Mouse (Mus musculus): ENCODE results near the gene Tnpo1.

Tnpo1 gene

GRCm38 (mm10) chr13:98926213-98926957 is at the start of gene Tnpo1:
TSS of gene Tnpo1 (minus strand) at chr13:98926384.
- DNase-seq: peak; percentile 93

DNA sequence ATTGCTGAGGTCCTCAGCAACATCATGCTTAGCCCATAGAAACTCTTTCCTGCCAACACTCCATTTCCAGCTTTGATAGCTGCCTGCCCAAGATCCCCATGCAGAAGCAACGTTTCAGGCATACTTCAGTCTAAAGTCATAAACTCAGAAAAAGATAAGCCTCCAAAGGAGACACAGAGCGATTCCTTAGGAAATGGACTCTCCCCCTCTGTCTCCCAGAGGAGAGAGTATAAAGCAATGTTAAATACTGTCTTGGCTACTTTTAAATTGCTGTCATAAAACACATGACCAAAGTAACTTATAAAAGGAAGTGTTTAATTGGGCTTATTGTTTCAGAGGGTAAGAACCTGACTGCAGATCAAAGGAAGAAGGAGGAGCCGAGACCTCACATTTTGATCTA is 45.9 kb upstream of the Tnpo1 start:
- no peak for DNase-seq

DNA sequence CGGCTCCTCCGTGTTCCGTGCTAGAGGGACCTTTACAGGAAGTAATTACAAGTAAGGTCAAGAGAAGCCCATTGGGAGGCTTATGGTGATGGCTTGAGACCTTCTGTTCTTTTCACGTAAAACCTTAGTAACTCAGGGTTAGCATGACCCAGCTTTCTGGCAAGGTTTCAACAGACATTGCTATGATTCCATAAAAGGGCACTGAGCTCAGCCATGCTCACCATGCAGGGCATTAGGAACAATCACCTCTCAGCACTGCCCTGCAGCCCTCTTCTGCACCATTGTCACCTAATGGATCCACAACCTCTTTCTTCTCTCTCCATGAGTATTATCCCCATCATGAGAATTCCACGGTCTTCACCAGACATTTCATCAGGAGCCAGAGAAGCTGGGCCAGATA is 45.5 kb upstream of the Tnpo1 start:
- DNase-seq: no peak

DNA sequence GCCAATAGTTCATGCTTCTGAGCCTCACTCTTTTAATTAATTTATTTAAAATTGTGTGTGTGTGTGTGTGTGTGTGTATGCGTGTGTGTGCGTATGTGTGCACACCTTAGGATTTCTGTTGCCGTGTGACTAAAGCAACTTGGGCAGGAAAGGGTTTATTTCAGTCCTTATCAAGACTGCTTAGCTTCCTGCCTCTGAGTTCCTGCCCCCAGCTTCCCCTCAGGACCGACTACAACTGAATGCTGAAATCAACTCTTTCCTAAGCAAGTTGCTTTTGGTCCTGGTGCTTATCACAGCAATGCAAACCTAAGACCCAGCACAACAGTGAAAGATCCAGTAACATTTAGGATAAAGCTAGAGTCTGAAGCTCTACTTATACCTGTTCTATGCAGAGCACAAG is 42.3 kb upstream of the Tnpo1 start:
- peak; percentile 8 for DNase-seq

- DNase-seq: no peak
These were observed 41.8 kb upstream of the Tnpo1 start for GRCm38 (mm10) chr13:98967942-98968341.

DNA sequence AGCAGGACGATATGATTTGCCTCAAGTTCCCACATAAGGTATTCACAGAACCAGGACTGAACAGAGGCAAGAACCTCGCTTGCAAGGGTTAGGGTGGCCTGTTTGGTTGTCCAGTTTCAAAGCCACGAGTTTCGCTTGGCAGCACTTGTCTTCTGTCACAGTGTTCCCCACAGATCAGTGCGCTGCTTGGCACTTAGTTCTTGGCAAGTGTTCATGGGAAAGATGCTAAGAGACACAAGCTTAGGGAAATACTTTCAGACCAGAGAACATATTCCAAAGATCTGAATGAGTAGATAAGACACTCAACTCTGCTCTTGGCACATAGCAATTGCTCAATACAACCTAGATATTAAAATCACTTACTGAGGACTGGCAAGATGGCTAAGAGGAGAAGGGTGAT is 40.4 kb upstream of the Tnpo1 start:
- no peak for DNase-seq

GRCm38 (mm10) chr13:98963612-98964011 is 37.4 kb upstream of the Tnpo1 start:
- no peak for DNase-seq

DNA sequence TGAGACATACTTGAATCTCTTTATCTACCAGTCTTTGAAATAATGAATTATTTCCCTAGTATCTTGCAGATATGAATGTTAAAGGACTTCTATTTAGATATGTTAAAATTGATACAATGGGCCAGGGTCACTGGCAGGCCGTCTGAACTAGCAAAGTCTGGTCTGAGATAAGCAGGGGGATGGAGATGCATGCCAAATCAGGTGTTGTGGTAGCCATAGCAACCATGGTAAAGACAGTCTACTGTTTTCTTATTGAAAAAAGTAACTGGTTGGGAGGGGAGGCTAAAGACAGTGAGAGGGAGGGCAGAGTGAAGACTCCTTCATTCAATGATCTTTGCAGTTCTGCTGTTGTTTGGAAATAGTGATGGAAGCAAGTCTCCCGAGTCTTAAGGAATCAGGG is 32.0 kb upstream of the Tnpo1 start:
- no peak for DNase-seq

- DNase-seq: no peak
These were observed 30.0 kb upstream of the Tnpo1 start for GRCm38 (mm10) chr13:98956209-98956608.

DNA sequence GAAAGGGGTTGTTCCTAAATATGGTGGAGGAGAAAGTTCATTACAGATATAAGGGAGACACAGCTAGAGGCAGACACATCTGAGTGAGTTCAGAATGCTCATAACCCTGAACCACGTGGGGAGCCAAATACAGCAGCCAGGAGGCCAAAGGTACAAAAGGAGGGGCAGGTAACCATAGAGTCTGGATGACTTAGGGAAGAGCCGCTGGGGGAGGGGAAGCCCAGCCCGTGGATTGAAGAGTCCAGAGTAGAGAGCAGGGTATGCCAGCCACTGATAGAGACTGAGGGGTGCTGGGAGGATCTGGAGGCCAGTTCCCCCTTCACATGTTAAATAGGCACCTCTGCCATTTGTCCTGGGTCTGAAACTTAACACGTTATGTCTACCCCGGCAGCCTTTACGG is 29.5 kb upstream of the Tnpo1 start:
- peak; percentile 35 for DNase-seq

- no peak for DNase-seq
These were observed 29.0 kb upstream of the Tnpo1 start for GRCm38 (mm10) chr13:98955226-98955625.

DNA sequence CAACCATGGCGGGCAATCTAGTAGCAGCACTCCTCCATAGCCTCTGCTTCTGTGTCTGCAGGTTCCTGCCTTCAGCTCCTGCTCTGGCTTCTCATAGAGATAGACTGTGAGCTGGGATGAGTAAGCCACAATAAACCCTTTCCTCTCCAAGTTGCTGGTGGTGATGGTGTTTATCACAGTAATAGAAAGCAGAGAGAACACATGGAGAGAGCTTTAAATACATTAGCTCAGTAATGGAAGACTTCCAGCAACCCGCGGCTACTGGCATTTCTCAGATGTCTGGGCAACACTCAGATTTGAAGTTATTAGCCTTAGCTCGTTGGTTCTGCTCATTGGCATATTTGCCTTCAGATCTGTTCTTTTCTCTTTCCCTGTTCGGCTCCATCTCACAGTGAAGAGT is 27.6 kb upstream of the Tnpo1 start:
- no peak for DNase-seq

- DNase-seq: no peak
These were observed 25.8 kb upstream of the Tnpo1 start for GRCm38 (mm10) chr13:98951951-98952350.

GRCm38 (mm10) chr13:98948146-98948545 is 22.0 kb upstream of the Tnpo1 start:
- no peak for DNase-seq

DNA sequence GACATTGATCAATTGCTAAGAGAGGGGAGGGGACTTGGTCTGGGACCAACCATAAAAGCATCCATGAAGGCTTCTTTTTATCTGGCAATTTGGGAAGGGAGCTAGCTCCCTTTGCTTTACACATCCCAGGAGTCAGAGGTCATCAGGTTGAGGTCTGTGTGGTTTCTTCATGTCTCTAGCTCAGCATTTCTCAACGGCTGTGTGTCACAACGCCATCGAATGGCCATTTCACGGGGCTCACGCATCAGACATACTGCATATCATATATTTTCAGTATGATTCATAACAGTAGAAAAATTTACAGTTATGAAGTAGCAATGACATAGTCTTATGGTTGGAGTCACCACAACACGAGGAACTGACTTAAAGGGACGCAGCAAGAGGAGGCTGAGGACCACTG is 20.2 kb upstream of the Tnpo1 start:
- DNase-seq: no peak

DNA sequence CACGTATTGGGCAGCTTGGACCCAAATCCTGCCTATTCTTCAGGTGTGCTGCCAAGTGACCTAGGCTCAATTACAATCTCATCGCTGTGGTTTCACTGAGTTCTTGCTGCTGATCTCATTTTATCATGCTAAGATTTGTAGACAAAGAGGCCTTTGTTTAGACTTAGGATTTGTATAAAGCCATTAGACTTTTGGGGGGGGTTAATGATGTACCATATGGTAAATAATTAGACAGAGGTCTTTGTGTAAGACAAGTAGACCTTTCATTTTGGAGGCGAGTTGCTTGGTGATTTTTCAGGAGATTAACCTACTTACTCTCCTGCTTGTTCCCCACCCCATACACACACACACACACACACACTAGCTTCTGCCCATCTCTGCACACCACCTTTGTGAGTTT is 19.7 kb upstream of the Tnpo1 start:
- no peak for DNase-seq

DNA sequence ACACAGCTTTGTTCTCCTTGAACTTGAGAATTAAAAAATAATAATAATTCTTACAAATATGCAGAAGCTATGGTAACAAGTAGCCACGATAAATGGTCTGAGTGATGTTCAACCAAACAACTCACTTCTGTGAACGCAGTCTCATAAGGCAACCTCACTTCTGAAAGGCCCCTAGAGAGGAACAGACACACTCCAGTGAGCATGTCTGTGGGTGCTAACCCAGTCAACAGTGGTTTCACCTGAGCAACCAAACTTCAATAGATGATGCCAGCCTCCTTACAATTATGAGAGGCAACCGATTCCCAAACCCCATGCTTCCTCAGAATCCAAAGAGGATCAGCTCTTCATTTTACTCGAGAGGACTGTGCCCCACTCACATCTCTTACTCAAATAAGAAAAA is 19.2 kb upstream of the Tnpo1 start:
- DNase-seq: no peak

DNA sequence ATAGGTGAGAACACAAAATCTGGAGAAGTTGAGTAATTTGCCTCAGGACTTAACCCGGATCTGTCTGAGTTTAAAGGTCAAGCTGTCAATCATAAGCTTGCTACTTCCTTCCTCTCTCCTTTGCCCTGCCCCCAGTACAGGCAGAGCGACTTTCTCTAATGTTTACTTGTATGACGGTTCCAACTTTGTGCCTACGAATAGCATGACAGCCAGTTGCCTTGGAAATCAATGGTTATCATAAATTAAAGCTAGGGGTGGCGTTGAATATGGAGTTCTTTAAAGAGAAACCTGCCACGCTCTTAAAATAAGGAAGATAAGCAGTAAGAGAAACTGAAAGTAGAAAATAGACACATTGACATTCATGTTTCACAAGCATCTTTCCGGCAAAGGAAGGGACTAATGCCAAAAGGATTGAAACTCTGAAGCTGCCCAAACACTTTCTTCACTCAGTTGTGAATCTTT is 18.5 kb upstream of the Tnpo1 start:
- no peak for DNase-seq

DNA sequence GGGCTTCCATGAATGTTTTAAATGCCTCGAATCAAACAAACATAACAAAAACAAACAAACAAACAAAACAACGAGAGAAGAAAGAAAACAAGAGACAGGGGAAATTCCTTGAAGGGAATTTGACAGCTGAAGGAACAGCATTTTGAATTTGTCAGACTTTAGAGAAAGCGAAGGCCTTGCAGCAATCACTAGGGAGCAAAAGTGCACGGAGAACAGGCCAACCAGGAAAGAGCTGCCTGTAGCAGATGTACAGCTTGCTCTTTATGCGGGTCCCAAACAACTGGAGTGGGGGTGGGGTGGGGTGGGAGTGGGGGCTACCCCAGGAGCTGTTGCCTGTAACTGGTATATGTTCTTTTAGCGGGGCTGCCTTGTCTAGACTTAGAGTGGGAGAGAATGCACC is 16.2 kb upstream of the Tnpo1 start:
- no peak for DNase-seq

- DNase-seq: no peak
These were observed 15.7 kb upstream of the Tnpo1 start for GRCm38 (mm10) chr13:98941829-98942343.

- no peak for DNase-seq
These were observed 10.9 kb upstream of the Tnpo1 start for GRCm38 (mm10) chr13:98937108-98937507.

- no peak for DNase-seq
These were observed 2.7 kb upstream of the Tnpo1 start for GRCm38 (mm10) chr13:98928908-98929307.

DNA sequence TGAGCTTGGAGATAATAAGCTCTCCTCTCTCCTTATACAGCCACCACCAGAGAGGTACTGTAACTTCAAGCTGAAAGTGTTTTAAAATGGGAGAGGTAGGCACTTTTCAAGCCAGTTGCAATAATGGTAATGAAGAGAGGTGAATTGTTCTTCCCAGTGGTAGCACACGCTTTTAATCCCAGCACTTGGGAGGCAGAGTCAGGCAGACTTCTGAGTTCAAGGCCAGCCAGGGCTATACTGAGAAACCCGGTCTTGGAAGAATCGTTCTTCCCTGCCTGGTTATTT is 716 bp upstream of the Tnpo1 start:
- no peak for DNase-seq

- DNase-seq: no peak
These were observed 535 bp downstream of the Tnpo1 start for GRCm38 (mm10) chr13:98925486-98926212.
